8 mouse cellular contexts compared by ENCODE assay signal in genomic region chrX:74245687-74246086, GRCm38 (mm10). TPM values are rescaled to one million over a fixed set of nuclear protein-coding genes. Genes with fewer than 3 reads are reported as not detected.
DNase-seq lines count a peak whose midpoint lies in the region; ATAC-seq and TF ChIP-seq lines count a peak whose summit lies in the region.

No protein-coding gene starts in this region.

- DNase-seq in CH12.LX (ENCODE audit: extremely low read depth) = peak; percentile 58
- DNase-seq in c-Kit-positive CD71-positive TER-119-positive erythroid progenitor cells, embryonic 14.5 days (ENCODE audit: low spot score) = peak; percentile 33
- DNase-seq in heart, postnatal 0 days (ENCODE audit: low spot score) = peak; percentile 66
- peak; percentile 85 to 91 for DNase-seq in kidney, postnatal 4 days
- peak; percentile 72 for DNase-seq in liver, postnatal 0 days
- DNase-seq in testis, postnatal 14 days (ENCODE audit: low spot score) = peak; percentile 64

- no peak for TF ChIP-seq EP300 in CH12.LX (IDR thresholded peaks at IDR 0.05; ENCODE audit: low read length)
- no peak for TF ChIP-seq EP300 in heart, postnatal 0 days (IDR thresholded peaks at IDR 0.05; ENCODE audit: low read depth)
- TF ChIP-seq EP300 in liver, postnatal 0 days (IDR thresholded peaks at IDR 0.05; ENCODE audit: low read depth) = no peak

- no peak for TF ChIP-seq CTCF in CH12.LX (conservative IDR thresholded peaks at IDR 0.05 in 1 of 2, IDR thresholded peaks at IDR 0.05 in 1 of 2; ENCODE audit: low read depth in 2 of 2, low read length in 2 of 2)
- no peak for TF ChIP-seq CTCF in heart, postnatal 0 days (IDR thresholded peaks at IDR 0.05; ENCODE audit: low read depth)
- TF ChIP-seq CTCF in liver, postnatal 0 days (IDR thresholded peaks at IDR 0.05; ENCODE audit: low read depth) = no peak

- peaks cover 13% of the 10 kb centered on the region; the same call in 1 of the 2 replicates for H3K79me2 ChIP-seq in CH12.LX (replicated peaks; ENCODE audit: control insufficient read depth, extremely low read depth, insufficient read depth, poor library complexity, severe bottlenecking)

- H3K9ac ChIP-seq in CH12.LX (ENCODE audit: insufficient read depth, low read depth) = peak overlapping the region; percentile 80
- H3K9ac ChIP-seq in forebrain, embryonic 12.5 days = peak overlapping the region; percentile 68
- peak overlapping the region; percentile 84 for H3K9ac ChIP-seq in heart, postnatal 0 days (replicated peaks; ENCODE audit: low read depth, low read length)
- H3K9ac ChIP-seq in liver, postnatal 0 days (replicated peaks) = peak overlapping the region; percentile 12
- peak overlapping the region; percentile 74 for H3K9ac ChIP-seq in neural tube, embryonic 14.5 days (replicated peaks; ENCODE audit: low read depth, low read length)

- no peak for TF ChIP-seq POLR2A in CH12.LX (IDR thresholded peaks at IDR 0.05; ENCODE audit: low read depth, low read length)

- H3K27me3 ChIP-seq in CH12.LX (replicated peaks) = no peaks in the 10 kb centered on the region
- no peaks in the 10 kb centered on the region for H3K27me3 ChIP-seq in forebrain, embryonic 12.5 days
- no peaks in the 10 kb centered on the region for H3K27me3 ChIP-seq in heart, postnatal 0 days (ENCODE audit: control insufficient read depth, insufficient read depth, low read length)
- no peaks in the 10 kb centered on the region for H3K27me3 ChIP-seq in liver, postnatal 0 days (ENCODE audit: insufficient read depth, low read length)
- no peaks in the 10 kb centered on the region for H3K27me3 ChIP-seq in neural tube, embryonic 14.5 days (ENCODE audit: control insufficient read depth, insufficient read depth, low read length)

- peak overlapping the region; percentile 38 for H3K27ac ChIP-seq in CH12.LX (ENCODE audit: insufficient read depth, low read depth)
- H3K27ac ChIP-seq in forebrain, embryonic 12.5 days = peak overlapping the region; percentile 89
- peak overlapping the region; percentile 96 for H3K27ac ChIP-seq in heart, postnatal 0 days (ENCODE audit: low read depth)
- H3K27ac ChIP-seq in liver, postnatal 0 days (ENCODE audit: low read depth) = peak overlapping the region; percentile 82
- peak overlapping the region; percentile 85 for H3K27ac ChIP-seq in neural tube, embryonic 14.5 days (ENCODE audit: low read depth, low read length)

- peak; percentile 61 for ATAC-seq in forebrain, embryonic 12.5 days (ENCODE audit: low FRiP score)
- ATAC-seq in heart, postnatal 0 days (ENCODE audit: insufficient read depth, low read depth) = peak; percentile 66
- peak; percentile 32 for ATAC-seq in liver, postnatal 0 days
- ATAC-seq in neural tube, embryonic 14.5 days (ENCODE audit: low read depth) = peak; percentile 65

- H3K9me3 ChIP-seq in CH12.LX (replicated peaks; ENCODE audit: low read length) = no peaks in the 10 kb centered on the region
- no peaks in the 10 kb centered on the region for H3K9me3 ChIP-seq in forebrain, embryonic 12.5 days
- no peaks in the 10 kb centered on the region for H3K9me3 ChIP-seq in heart, postnatal 0 days (replicated peaks; ENCODE audit: control insufficient read depth, low read length)
- H3K9me3 ChIP-seq in liver, postnatal 0 days (ENCODE audit: low read length) = no peaks in the 10 kb centered on the region
- H3K9me3 ChIP-seq in neural tube, embryonic 14.5 days (ENCODE audit: control insufficient read depth, low read length) = no peaks in the 10 kb centered on the region

- dilution Hi-C loops in CH12.LX (cut with MboI; ENCODE audit: extremely low pct_ligation_motif_present, extremely low pct_unique_long_range_greater_than_20kb, low sequenced_read_pairs) = no loop called here

- peak overlapping the region; percentile 58 to 88 (median 61) for H3K4me3 ChIP-seq in CH12.LX (replicated peaks in 1 of 3; ENCODE audit: low read depth in 2 of 3, low read length in 2 of 3, poor library complexity in 1 of 3)
- H3K4me3 ChIP-seq in forebrain, embryonic 12.5 days (replicated peaks) = peak overlapping the region; percentile 56
- peak overlapping the region; percentile 57 for H3K4me3 ChIP-seq in heart, postnatal 0 days (ENCODE audit: low read depth, low read length)
- peak overlapping the region; percentile 56 for H3K4me3 ChIP-seq in liver, postnatal 0 days (ENCODE audit: low read depth, low read length)
- H3K4me3 ChIP-seq in neural tube, embryonic 14.5 days (ENCODE audit: low read depth, low read length) = peak overlapping the region; percentile 50

- no peak for TF ChIP-seq RAD21 in CH12.LX (IDR thresholded peaks at IDR 0.05; ENCODE audit: low read depth, low read length)

- peaks cover 4 to 24% of the 10 kb centered on the region in 2 experiments; a peak in 3 of 4 replicates for H3K4me1 ChIP-seq in CH12.LX (ENCODE audit: control insufficient read depth in 1 of 2, insufficient read depth in 2 of 2)
- H3K4me1 ChIP-seq in forebrain, embryonic 12.5 days = peaks cover 18% of the 10 kb centered on the region
- 0 out of 2 replicates have a peak, but pooled peaks cover 7% of the 10 kb centered on the region for H3K4me1 ChIP-seq in heart, postnatal 0 days (ENCODE audit: control insufficient read depth, insufficient read depth)
- H3K4me1 ChIP-seq in liver, postnatal 0 days (ENCODE audit: insufficient read depth) = peaks cover 11% of the 10 kb centered on the region
- peaks cover 6% of the 10 kb centered on the region; the same call in 1 of the 2 replicates for H3K4me1 ChIP-seq in neural tube, embryonic 14.5 days (ENCODE audit: control insufficient read depth, insufficient read depth, low read length)

- peaks cover 21 to 25% of the 10 kb centered on the region in 2 experiments for H3K36me3 ChIP-seq in CH12.LX (replicated peaks in 1 of 2; ENCODE audit: control insufficient read depth in 1 of 2, insufficient read depth in 1 of 2, low read length in 1 of 2)
- peaks cover 26% of the 10 kb centered on the region for H3K36me3 ChIP-seq in forebrain, embryonic 12.5 days (replicated peaks)
- H3K36me3 ChIP-seq in heart, postnatal 0 days (replicated peaks; ENCODE audit: control insufficient read depth, insufficient read depth, low read length) = peaks cover 23% of the 10 kb centered on the region
- H3K36me3 ChIP-seq in liver, postnatal 0 days (replicated peaks; ENCODE audit: insufficient read depth, low read length) = peaks cover 5% of the 10 kb centered on the region; the same call in 1 of the 2 replicates
- peaks cover 20% of the 10 kb centered on the region for H3K36me3 ChIP-seq in neural tube, embryonic 14.5 days (ENCODE audit: control insufficient read depth, insufficient read depth, low read length)

- in situ Hi-C loops in CH12.LX (cut with MboI; ENCODE audit: low pct_ligation_motif_present, low pct_unique_long_range_greater_than_20kb, low sequenced_read_pairs) = loop anchor here (5.0 to 10.0 kb wide), 2 partner anchors 121 to 167 kb away; partner anchors contain the start of gene Opn1mw

- H3K4me2 ChIP-seq in CH12.LX (ENCODE audit: insufficient read depth, low read depth, poor library complexity, severe bottlenecking) = peak overlapping the region; percentile 87
- H3K4me2 ChIP-seq in forebrain, embryonic 12.5 days = peak overlapping the region; percentile 65
- H3K4me2 ChIP-seq in heart, postnatal 0 days (ENCODE audit: low read depth, low read length) = peak overlapping the region; percentile 67
- peak overlapping the region; percentile 74 for H3K4me2 ChIP-seq in liver, postnatal 0 days (ENCODE audit: low read depth, low read length)
- H3K4me2 ChIP-seq in neural tube, embryonic 14.5 days (ENCODE audit: low read depth, low read length) = peak overlapping the region; percentile 68

- WGBS in forebrain, embryonic 12.5 days = 14% methylated on average over 21 of the region's 21 CpGs
- WGBS in heart, postnatal 0 days = 29% methylated on average over 21 of the region's 21 CpGs
- WGBS in liver, postnatal 0 days (ENCODE audit: insufficient replicate concordance) = 23% methylated on average over 13 of the region's 21 CpGs
- WGBS in neural tube, embryonic 14.5 days = 21% methylated on average over 21 of the region's 21 CpGs

RNA-seq across cellular contexts. Expression of gene Flna, which starts 3.9 kb away (rescaled TPM):
- total RNA-seq in CH12.LX (2012; rRNA removed) (78.7 and 82.4 TPM in 2 replicates), CH12.LX (2014; rRNA removed) (56.8 and 70.2 TPM in 2 replicates)
- 82.6 and 91.6 TPM in 2 replicates for polyA plus RNA-seq in CH12.LX (2012; ENCODE audit: insufficient read length, low read depth)
- 198 and 216 TPM in 2 replicates for polyA plus RNA-seq in forebrain, embryonic 12.5 days (2016; fragmentation: Nextera tagmentation; extraction: Ambion mirVana)
- 374 and 672 TPM in 2 replicates for total RNA-seq in heart, postnatal 0 days (2014; rRNA removed; ENCODE audit: low replicate concordance)
- polyA plus RNA-seq in heart, postnatal 0 days (2015; fragmentation: Nextera tagmentation; extraction: Ambion mirVana) = 58.0 and 67.4 TPM in 2 replicates
- polyA plus RNA-seq in liver, postnatal 0 days (2015; fragmentation: Nextera tagmentation; extraction: Ambion mirVana) = 30.2 and 34.1 TPM in 2 replicates
- polyA plus RNA-seq in neural tube, embryonic 14.5 days (2014; fragmentation: Nextera tagmentation; extraction: Ambion mirVana) = 63.0 and 121 TPM in 2 replicates

RNA-seq across cellular contexts. Expression of gene Emd, which starts 8.8 kb away (rescaled TPM):
- 65.4 and 65.6 TPM in 2 replicates for total RNA-seq in CH12.LX (2012; rRNA removed)
- 80.1 and 99.4 TPM in 2 replicates for total RNA-seq in CH12.LX (2014; rRNA removed)
- polyA plus RNA-seq in CH12.LX (2012; ENCODE audit: insufficient read length, low read depth) = 73.8 and 132 TPM in 2 replicates
- polyA plus RNA-seq in forebrain, embryonic 12.5 days (2016; fragmentation: Nextera tagmentation; extraction: Ambion mirVana) = 20.5 and 23.5 TPM in 2 replicates
- total RNA-seq in heart, postnatal 0 days (2014; rRNA removed; ENCODE audit: low replicate concordance) = 34.4 and 73.4 TPM in 2 replicates
- polyA plus RNA-seq in heart, postnatal 0 days (2015; fragmentation: Nextera tagmentation; extraction: Ambion mirVana) = 13.1 and 13.2 TPM in 2 replicates
- 6.8 and 7.4 TPM in 2 replicates for polyA plus RNA-seq in liver, postnatal 0 days (2015; fragmentation: Nextera tagmentation; extraction: Ambion mirVana)
- polyA plus RNA-seq in neural tube, embryonic 14.5 days (2014; fragmentation: Nextera tagmentation; extraction: Ambion mirVana) = 12.6 and 17.0 TPM in 2 replicates

RNA-seq across cellular contexts. Expression of gene Rpl10, which starts 24.9 kb away (rescaled TPM):
- total RNA-seq in CH12.LX (2012; rRNA removed) = 3,647 and 3,697 TPM in 2 replicates
- total RNA-seq in CH12.LX (2014; rRNA removed) = 3,137 and 3,420 TPM in 2 replicates
- 200 and 459 TPM in 2 replicates for polyA plus RNA-seq in CH12.LX (2012; ENCODE audit: insufficient read length, low read depth)
- 555 and 564 TPM in 2 replicates for polyA plus RNA-seq in forebrain, embryonic 12.5 days (2016; fragmentation: Nextera tagmentation; extraction: Ambion mirVana)
- total RNA-seq in heart, postnatal 0 days (2014; rRNA removed; ENCODE audit: low replicate concordance) = 2,015 and 2,184 TPM in 2 replicates
- 410 and 447 TPM in 2 replicates for polyA plus RNA-seq in heart, postnatal 0 days (2015; fragmentation: Nextera tagmentation; extraction: Ambion mirVana)
- polyA plus RNA-seq in liver, postnatal 0 days (2015; fragmentation: Nextera tagmentation; extraction: Ambion mirVana) = 438 and 471 TPM in 2 replicates
- polyA plus RNA-seq in neural tube, embryonic 14.5 days (2014; fragmentation: Nextera tagmentation; extraction: Ambion mirVana) = 476 and 568 TPM in 2 replicates

RNA-seq across cellular contexts. Expression of gene Taz, which starts 36.0 kb away (rescaled TPM):
- total RNA-seq in CH12.LX (2012; rRNA removed) (31.9 and 40.4 TPM in 2 replicates), CH12.LX (2014; rRNA removed) (29.2 and 31.6 TPM in 2 replicates)
- 25.6 and 29.0 TPM in 2 replicates for polyA plus RNA-seq in CH12.LX (2012; ENCODE audit: insufficient read length, low read depth)
- polyA plus RNA-seq in forebrain, embryonic 12.5 days (2016; fragmentation: Nextera tagmentation; extraction: Ambion mirVana) = 81.6 and 84.3 TPM in 2 replicates
- 69.3 and 71.1 TPM in 2 replicates for total RNA-seq in heart, postnatal 0 days (2014; rRNA removed; ENCODE audit: low replicate concordance)
- polyA plus RNA-seq in heart, postnatal 0 days (2015; fragmentation: Nextera tagmentation; extraction: Ambion mirVana) = 60.9 and 69.7 TPM in 2 replicates
- polyA plus RNA-seq in liver, postnatal 0 days (2015; fragmentation: Nextera tagmentation; extraction: Ambion mirVana) = 30.4 and 31.2 TPM in 2 replicates
- 62.0 and 65.8 TPM in 2 replicates for polyA plus RNA-seq in neural tube, embryonic 14.5 days (2014; fragmentation: Nextera tagmentation; extraction: Ambion mirVana)

RNA-seq across cellular contexts. Expression of gene Dnase1l1, which starts 36.5 kb away (rescaled TPM):
- total RNA-seq in CH12.LX (2012; rRNA removed) = 3.4 and 4.7 TPM in 2 replicates
- total RNA-seq in CH12.LX (2014; rRNA removed) = 3.8 and 5.1 TPM in 2 replicates
- polyA plus RNA-seq in CH12.LX (2012; ENCODE audit: insufficient read length, low read depth) = 4.3 and 4.6 TPM in 2 replicates
- 5.0 TPM in 2 replicates for polyA plus RNA-seq in forebrain, embryonic 12.5 days (2016; fragmentation: Nextera tagmentation; extraction: Ambion mirVana)
- total RNA-seq in heart, postnatal 0 days (2014; rRNA removed; ENCODE audit: low replicate concordance) = 11.7 and 26.5 TPM in 2 replicates
- 14.5 and 15.8 TPM in 2 replicates for polyA plus RNA-seq in heart, postnatal 0 days (2015; fragmentation: Nextera tagmentation; extraction: Ambion mirVana)
- 10.0 and 10.8 TPM in 2 replicates for polyA plus RNA-seq in liver, postnatal 0 days (2015; fragmentation: Nextera tagmentation; extraction: Ambion mirVana)
- polyA plus RNA-seq in neural tube, embryonic 14.5 days (2014; fragmentation: Nextera tagmentation; extraction: Ambion mirVana) = 3.7 and 4.1 TPM in 2 replicates

Comparison
In these comparisons a context has a peak if more than half of its experiments do, and no peak if none do; other contexts are left out.
1. Peak in every context shown above with its lines: DNase-seq, ATAC-seq, H3K4me3 ChIP-seq and H3K27ac ChIP-seq.
2. DNase-seq: peak in every context shown above with its lines; median percentile 88 in kidney, postnatal 4 days; 72 in liver, postnatal 0 days; 66 in heart, postnatal 0 days; 64 in testis, postnatal 14 days; 58 in CH12.LX; 33 in c-Kit-positive CD71-positive TER-119-positive erythroid progenitor cells, embryonic 14.5 days.
3. H3K27ac ChIP-seq: peak in every context shown above with its lines; median percentile 96 in heart, postnatal 0 days; 89 in forebrain, embryonic 12.5 days; 85 in neural tube, embryonic 14.5 days; 82 in liver, postnatal 0 days; 38 in CH12.LX.
4. H3K9ac ChIP-seq: peak in every context shown above with its lines; median percentile 84 in heart, postnatal 0 days; 80 in CH12.LX; 74 in neural tube, embryonic 14.5 days; 68 in forebrain, embryonic 12.5 days; 12 in liver, postnatal 0 days.